Mouse (Mus musculus) spleen, embryonic (tissue): ENCODE data around the gene Mrpl14.

ENCODE experiments used
- CTCF ChIA-PET: fragments of 350-600 bp; sonication (Branson Sonifier 250); formaldehyde crosslinking; loops from one replicate; lab custom pipeline; 2022; lab: Charles Lee

Mrpl14 gene

DNA sequence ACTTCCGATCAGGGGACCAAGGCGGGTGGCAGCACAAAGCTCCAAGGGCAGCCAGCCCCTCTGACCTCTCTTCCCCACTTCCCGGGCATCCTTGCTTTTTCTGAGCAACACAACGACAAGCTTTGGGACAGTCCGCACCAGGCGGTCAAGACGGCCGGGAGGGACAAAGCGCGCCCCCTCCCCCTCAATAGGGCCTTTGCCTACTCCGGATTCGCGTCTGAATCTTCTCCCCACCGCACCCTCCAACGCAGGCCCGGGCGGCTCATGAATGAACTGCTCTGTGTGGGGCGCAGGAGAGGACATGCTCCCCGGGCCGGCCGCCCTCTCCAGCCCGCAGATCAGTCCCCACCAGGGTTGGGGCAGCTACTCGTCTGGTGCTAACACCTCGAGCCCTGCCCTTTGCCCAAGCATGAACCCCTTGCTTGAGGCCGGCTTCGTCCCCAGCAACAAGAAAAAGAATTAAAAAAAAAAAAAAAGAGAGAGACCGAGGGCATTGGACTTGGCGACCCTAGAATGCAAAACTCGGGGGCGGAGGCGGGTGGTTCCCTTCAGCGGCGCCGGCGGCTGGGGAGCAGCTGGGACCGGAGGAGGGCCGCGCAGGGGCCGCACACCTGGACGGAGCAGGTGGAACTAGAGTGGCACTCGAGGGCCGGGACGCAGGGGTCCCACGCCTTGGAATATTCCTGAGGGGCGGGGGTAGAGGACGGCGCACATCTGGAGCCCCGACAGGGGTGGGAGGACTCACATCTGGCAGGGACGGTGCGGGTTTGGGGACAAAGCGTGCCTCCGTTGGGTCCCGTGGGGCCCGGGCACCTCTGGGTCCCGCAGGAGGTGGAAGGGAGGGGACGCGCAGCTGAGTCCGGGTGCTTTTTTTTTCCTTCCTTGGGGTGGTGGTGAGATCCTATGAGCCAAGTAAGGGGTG is 690 bp upstream of the Mrpl14 start:
- CTCF ChIA-PET, result interaction anchor here (0.6 kb wide), 1 partner anchor 266 kb away, joined by 3 read pairs; no protein-coding TSS in a partner anchor

DNA sequence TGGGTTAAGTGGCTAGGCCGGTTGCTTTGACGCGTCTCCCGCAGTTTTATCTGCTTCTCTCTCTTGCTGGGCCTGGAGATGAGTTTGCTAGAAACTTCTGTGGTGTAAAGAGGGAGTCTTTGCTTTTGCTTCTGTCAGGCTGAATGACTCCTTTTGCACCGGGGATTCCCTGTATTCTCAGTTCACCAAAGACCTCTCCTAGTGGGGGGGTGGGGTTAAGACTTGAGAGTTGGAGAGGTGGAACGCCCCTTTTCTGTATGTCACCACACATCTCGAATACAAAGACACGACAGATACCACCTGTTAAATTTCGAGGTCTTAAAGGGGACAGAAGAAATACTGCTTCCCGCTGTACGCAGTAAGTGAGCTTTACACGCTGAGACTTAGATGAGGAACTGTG is 594 bp downstream of the Mrpl14 start, which contains the start of gene Tmem63b:
TSS of gene Tmem63b (minus strand) at position 190 of the 400 bp plus-strand sequence.
- CTCF ChIA-PET, result no interaction called here

DNA sequence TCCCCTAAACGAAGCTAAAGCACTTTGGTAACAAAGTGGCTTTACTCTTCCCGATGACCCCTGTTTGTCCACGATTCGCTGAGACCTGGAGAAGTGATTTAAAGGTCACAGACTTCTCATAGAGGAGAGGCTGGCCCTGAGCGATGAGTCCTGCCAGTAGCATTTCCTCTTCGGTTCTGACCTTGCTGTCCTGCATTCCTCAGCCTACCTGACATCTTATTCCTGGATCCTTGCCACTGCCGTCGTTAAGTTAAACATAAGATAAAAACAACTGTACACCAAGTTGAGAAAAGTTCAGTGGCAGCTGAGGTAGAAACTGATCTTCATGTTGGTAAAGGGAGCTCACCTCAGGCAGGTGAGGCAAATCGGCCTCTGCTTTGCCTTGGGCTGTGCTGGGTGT is 3.0 kb downstream of the Mrpl14 start:
- CTCF ChIA-PET, result interaction anchor here (0.6 kb wide), 2 partner anchors 25 to 131 kb away, joined by 4 to 6 read pairs; no protein-coding TSS in a partner anchor

DNA sequence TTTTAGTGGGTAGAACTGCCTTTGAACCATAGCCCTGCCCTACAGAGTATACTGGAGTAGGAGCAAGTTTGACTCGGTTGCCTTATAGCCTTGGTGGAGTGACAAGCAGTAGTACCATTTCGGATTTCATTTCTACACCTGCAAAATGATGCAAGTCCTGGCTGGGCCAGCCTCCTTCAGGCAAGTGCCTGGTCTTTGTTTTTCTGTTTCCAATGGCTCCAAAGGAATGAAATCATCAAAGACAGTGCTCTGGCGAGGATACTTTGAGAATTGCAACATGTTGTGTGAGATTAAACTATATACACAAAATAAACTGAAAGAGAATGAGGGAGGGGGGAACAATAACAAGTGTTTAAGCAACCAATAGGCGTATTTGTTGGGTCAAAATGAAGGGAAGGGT is 3.9 kb downstream of the Mrpl14 start:
- CTCF ChIA-PET, result no interaction called here

DNA sequence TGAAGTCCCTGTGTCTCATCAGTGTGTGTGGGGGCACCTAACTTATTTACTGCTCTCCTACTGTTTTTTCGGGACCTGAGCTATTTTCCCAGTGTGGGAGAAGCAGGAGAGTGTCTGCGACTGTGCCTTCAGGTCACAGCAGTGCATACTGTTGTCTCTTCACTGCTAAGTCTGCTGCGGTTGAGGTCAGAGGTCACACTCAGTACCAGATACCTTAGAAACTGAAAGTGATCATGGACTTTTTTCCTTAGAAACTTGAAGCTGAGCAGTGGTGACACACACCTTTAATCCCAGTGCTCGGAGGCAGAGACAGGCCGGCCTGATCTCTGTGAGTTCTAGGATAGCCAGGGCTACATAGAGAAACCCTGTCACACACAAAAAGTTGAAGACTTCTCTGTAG is 6.0 kb downstream of the Mrpl14 start:
- CTCF ChIA-PET, result interaction anchor here (0.6 kb wide), 1 partner anchor 615 kb away, joined by 5 read pairs; no protein-coding TSS in a partner anchor

DNA sequence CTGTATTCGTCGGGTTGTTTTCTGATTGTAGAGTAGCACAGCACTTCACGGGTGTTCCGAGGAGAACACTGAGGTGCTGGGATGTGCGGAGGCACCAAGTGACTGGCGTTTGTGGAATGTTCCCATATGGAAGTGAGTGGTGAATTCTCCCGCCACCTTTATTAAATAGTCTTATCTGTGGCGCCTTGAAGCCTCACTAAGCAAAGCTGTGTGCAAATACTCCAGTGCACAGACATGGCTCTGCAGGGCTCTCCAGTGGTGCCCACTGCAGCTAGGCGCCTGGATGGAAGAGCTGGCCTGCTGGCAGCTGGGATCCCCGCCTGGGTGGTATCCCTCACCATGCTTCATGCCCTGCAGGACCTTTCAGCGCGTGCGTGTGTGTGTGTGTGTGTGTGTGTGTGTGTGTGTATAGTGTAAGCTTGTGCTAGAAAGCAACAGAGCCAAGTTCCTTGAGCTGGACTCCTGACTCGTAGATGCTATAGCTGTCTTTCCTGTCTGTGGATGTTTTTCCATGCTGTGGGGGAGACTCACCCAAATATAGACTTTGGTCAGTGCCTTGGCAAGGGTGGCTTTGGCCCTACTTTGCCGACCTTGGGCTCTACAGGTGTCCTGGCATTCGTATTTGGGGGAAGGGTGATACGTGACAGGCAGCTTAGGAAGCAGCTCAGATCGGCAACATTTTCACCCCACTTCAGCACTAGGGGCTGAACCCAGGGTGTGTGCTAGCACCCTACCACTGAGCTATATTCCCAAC is 7.9 kb downstream of the Mrpl14 start:
- CTCF ChIA-PET, result interaction anchor here (0.6 to 0.7 kb wide), 2 partner anchors 249 to 1251 kb away, joined by 4 to 6 read pairs; no protein-coding TSS in a partner anchor

DNA sequence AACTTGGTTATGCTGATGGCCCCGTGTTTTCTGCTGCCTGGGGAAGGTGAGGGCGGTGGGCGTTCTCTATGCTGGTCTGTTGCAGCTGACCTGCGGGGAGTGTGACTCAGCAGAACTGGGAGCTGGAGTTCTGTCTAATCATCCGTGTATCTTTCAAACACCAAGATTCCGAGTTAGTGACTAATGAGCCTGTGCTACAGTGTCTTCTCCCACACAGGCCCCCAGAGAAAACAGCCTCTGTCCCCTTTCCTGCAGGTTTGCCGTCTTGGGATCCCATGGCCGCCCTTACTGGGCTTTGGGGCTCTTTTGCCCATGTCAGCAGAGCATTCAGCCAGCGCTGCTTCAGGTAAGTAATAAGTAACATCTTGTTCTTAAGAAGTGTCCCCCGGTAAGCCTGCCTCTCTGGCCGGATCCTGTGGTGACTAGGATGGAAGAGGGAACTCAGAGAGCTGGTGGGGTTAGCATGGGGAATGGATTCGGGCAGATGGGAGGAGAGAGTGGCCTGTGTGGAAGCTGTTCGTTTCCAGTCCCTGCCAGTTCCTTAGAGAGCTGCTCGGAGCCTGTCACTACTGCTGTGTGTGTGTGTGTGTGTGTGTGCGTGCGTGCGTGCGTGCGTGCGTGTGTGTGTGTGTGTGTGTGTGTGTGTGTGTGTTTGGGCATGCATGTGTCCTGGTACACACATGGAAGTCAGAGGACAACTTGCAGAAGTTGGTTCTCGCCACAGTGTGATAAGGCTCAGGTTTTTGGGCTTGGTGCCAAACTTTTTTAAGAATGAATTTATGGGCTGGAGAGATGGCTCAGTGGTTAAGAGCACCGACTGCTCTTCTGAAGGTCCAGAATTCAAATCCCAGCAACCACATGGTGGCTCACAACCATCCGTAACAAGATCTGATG is 9.4 kb downstream of the Mrpl14 start:
- CTCF ChIA-PET, result no interaction called here

DNA sequence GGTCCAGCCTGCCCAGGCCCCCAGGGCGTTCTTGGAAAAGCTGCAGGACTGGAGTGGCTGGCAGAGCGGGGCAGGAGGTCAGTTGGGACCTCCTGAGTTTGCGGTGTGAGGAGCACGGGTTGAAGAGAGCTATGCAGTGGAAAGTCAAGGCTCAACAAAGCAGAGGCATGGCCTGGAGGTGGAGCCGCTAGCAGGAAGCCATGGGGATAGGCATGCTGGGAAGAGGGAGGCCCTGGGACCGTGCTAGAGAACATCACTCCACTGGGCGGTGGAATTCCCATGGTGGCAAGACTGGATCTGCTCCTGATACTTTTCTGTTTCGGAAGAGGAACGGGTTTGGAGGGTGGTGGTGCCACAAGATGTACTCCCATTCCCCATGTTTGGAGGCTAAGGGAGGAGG is 10.9 kb downstream of the Mrpl14 start:
- CTCF ChIA-PET, result no interaction called here

DNA sequence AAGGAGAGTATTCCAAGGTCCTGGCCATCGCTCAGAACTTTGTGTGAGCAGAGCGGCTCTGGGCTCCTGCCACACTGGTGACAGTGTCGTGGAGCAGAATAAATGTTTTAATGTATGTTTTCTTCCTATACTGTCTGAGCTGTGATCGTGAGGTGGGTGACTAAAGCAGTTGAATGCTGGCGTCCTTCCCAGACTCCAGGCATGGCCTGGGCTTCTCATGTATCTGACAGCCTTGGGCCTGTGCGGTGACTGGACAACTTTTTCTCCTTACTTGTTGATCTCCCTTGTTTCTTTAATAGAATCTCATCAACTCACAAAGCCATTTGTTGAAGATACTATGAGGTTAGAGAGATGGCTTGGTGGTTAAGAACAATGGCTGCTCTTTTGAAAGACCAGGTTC is 12.2 kb downstream of the Mrpl14 start:
- CTCF ChIA-PET, result no interaction called here

DNA sequence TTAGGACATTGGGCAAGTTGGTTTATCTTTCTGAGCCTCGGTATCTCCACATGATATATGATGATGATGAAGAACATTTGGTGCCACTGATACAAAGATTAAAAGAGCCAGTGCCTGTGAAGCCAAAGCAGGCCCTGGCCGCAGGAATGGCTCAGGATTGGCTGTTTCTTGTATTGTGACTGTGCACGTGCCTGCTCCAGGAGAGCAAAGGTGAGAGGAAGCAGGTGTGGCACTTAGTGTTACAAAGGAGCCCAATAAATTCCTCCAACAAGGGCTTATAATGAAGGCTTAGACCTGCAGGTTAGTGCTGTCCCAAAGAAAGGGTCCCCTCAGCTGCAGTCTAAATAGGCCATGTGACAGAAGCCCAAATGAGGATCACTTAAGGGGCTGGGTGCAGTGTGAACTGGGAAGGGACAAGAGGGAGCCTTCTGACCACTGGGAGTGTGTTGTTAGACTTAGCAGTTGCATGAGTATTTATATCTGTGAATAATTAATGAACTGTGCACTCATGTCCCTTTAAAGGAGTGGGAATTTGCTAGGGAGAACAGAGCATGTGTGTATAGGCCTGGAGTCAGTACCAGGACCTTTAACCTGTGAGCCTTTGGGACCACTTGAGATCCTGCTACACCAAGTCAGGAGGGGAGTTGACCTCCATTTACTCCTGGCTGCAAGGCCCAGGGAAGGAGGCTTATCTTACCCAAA is 13.1 kb downstream of the Mrpl14 start:
- CTCF ChIA-PET, result no interaction called here

DNA sequence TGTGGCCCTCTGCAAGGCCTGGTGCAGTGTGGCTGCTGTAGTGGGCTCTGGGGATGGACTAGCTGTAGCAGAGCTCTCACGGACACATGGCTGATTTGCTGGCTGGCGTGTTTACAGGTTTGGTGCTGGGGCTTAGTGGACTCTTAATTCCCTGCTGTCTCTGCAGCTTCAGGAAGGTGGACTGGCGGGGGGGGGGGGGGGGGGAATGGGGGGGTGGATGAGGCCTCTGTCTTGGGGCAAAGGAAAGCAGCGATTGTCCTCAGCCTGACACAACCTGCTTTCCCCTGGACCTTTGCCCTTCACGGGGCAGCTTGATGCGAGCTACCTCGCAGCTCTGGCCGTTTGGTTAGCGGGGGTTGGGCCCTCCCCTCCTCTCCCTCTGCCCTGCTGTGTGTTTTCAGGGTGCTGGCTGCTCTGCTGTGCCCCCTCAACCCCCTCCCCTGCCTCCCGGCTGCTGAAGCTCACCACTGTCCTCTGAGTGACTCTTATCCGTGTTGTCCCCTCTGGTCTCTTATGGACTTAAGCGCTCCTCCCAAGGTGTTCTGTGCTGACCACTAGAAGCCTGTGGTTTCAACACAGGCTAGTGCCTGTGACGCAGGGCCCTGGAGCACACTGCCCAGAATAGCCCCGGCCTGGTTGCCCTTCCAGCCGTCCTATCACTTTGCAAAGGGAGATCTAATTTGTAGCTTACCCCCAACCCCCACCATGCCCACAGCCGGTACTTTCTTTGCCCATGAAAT is 14.5 kb downstream of the Mrpl14 start:
- CTCF ChIA-PET, result no interaction called here

DNA sequence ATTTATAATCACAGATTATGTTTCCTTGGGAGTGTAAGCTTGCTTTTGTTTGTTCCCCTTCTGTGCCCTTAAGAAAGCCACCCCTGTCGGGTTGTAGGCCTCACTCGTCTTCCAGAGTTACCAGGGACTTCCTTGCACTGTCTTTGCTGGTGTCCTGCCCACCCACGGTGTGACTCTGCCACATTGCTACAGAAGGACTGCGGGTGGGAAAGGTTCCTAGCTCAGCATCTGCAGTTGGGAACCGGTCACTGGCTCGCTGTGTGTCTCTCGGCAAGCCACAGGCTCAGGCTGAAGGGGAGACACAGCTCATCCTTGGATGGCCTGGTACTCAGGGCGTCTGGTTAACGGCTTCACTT is 15.1 kb downstream of the Mrpl14 start:
- CTCF ChIA-PET, result no interaction called here

DNA sequence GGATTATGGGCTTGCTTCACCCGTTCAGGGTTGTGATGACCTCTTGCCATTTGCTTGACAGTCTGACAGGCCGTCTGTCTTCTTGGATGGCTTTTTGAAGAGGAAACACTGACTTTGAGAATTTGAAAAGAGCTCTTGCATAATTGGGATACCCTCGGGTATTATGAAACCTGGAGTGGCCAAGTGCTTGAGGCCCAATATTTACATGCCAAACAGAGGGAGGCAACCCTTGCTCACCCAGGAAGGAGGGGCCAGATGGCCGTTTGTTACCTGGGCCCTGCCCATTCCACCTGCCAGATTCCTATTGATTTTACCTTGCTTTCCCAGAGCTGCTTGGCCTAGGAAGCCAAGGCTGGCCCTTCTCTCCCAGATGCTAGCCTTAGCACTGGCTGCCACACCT is 16.1 kb downstream of the Mrpl14 start:
- CTCF ChIA-PET, result no interaction called here

DNA sequence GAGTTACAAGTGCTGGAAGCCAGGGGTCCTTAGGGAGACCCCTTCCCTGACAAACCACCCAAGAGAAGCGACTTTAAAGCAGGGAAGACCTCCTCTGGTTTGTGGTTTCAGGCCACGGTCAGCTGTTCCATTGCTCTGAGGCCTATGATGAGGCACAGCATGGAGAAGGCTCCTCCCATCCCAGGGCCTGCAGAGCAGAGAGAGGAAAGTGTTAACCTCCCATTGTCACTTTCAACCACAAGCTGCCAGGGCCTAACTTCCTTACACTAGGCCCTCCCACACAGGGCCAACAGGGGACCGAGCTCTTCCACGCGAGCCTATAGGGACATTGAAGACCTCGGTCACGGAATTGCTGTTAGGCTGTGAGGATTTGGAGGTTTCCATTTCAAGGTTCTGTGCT is 17.1 kb downstream of the Mrpl14 start:
- CTCF ChIA-PET, result interaction anchor here (1.0 kb wide), 1 partner anchor 17 kb away, joined by 3 read pairs; no protein-coding TSS in a partner anchor

DNA sequence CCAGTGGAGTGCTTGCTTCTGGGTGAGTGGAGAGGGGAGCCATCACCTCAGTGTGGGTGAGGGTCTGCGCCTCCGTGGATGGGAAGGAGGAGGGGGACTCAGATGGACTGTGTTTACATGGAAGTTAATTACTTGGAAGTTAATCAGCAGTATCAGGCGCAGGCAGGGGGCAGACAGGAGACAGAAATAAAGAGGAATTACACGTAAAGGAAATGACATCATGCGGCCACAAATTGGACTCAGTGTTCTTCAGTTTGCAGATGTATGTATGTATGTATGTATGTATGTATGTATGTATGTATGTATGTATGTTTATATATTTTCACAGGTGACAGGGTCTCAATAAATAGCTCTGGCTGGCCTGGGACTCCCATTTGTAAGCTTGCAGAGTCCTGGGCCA is 20.7 kb downstream of the Mrpl14 start:
- CTCF ChIA-PET, result interaction anchor here (0.6 kb wide), 1 partner anchor 155 kb away, joined by 3 read pairs; no protein-coding TSS in a partner anchor

DNA sequence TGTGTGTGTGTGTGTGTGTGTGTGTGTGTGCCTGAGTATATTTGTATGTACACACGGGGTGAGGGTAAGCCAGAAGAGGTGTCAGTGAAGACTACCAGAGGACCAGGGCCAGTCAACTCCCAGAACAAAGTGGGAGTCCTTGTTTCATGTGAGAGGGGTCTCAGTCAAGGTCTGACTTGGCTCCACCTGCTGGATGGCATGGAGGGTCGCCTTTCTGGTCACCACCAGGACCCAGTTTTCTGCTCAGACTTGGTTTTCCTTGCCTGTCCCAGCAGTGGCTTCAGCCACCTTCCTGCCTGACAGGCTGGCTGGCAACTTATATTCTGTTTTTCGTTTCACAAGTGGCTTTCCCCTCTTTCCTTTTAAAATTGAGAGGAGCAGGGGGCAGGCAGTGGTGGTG is 21.3 kb downstream of the Mrpl14 start:
- CTCF ChIA-PET, result no interaction called here

DNA sequence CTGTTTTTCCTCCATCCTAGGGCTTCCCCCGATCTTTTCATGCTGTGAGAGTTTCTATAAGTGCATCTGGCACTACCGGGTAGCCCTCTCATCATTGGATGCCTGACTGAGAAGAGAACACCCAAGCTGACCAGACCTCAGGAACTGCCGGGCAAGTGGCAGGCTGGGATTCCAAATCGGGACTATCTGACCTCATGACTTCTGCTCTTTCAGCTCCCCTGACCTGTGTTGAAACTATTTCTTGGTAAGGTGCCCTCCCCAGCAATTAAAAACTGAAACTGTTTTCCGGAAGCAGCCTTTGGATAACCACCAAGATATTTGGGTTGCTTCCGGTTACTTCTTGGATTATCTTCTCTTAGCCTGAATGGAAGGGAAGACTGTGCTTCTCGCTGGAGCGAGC is 22.1 kb downstream of the Mrpl14 start:
- CTCF ChIA-PET, result no interaction called here

DNA sequence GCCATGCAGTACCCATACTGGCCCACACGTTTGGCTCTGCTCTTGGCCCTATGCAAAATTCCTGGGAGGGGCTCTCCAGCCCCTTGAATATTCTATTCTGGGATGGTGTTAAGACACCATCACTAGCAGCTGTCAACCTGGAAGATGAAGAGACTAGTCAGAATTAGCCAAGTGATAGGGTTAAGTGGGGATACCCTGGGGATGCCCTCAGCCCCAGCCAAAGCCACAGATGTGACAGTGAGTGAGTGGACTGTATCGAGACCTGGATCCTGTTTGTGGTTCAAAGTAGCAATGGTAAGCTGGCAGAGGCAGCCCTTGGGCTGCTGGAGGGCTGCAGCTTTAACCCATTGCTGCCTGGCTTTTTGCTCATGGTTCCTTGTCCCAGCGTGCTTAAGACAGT is 23.7 kb downstream of the Mrpl14 start:
- CTCF ChIA-PET, result interaction anchor here (0.7 kb wide), 1 partner anchor 396 kb away, joined by 14 read pairs; no protein-coding TSS in a partner anchor

DNA sequence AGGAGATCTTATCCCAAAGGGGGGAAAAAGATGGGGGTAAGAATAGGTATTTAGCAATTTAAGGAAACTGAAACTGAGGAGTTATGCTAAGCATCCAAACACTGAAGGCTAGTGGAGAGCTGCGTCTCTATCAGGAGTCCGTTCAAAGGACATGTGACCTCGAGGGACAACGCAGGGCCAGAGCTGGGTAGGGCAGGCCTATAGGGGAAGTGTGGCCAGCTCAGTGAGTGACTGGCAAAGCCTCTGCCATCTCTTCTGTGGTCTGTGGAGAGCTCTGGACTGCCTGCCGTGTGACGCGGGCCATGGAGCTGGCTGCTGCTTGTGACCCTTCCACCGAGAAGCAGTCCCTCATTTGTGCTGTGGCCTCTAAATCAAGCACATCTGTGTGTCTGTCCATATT is 24.3 kb downstream of the Mrpl14 start:
- CTCF ChIA-PET, result no interaction called here

DNA sequence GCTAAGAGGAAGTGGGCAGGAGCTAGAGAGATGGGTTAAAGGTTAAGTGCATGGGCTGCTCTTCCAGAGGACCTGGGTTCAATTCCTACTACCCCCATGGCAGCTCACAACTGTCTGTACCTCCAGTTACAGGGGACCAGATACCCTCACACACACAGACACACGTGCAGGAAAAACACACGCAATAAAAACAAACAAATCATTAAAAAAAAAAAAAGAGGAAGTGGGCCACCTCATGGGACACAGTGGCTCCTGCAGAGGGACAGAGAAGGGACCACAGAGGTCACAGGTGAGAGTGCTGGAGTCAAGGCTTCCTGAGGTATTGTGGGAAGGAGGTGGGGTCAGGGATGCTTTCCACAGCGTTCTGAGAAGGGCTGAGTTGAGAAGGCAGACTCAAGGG is 25.4 kb downstream of the Mrpl14 start:
- CTCF ChIA-PET, result no interaction called here
